Mouse (Mus musculus) inflammation-experienced regulatory T-cells (primary cell): ENCODE results near the gene Gpr179. TPM values are rescaled to one million over a fixed set of nuclear protein-coding genes. Genes with fewer than 3 reads are reported as not detected.

Experiments
- polyA plus RNA-seq, 2 experiments: library from polyadenylated mRNA; unstranded; fragments of 100-300 nt; shearing (Covaris generic); gene quantifications; one replicate each; pipeline ENCODE4 v1.2.1; 2017

Gene Gpr179
- 1 to 10 TPM in 1 of 2 experiments, under 1 TPM in 1; 0.14 to 1.8 TPM for polyA plus RNA-seq

DNA sequence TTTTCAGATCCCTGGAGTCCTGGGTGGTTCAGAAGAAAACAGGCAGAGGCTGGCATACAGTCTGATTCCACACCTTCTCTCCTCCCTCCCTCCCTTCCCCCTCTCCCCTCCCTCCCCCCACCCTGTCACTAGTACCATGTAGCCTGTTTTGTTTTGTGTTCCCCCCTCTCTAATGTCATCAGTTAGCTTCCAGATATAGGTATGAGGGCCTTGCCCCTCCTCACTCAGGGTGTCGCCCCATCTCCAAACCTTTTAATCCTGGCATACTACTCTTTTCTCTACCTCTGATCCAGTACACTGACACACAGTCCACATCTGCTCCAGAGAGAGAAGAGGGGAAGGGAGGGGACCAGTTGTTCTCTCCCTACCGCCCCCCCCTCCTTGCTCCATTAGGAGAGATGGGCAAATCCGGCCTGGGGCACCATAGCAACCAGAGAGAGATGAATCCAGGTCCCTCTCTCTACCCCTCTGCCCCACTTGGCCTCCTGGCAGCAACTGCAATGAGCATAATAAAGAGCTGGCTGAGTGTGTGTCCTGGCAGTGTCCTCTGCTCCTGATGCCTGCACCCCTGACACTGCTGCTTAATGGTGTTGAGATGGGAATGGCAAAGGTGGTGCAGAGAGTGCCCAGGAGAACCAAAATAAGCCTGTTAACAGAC is at the start of gene Gpr179:
TSS of gene Gpr179 (minus strand) at position 51 of the 658 bp plus-strand sequence.

GRCm38 (mm10) chr11:97361948-97362648 is 10.2 kb upstream of the Gpr179 start, which contains the start of gene Socs7:
Gene Socs7 (plus strand): TSS chr11:97362551.

GRCm38 (mm10) chr11:97315504-97316503 is 36.1 kb downstream of the Gpr179 start, which contains the start of gene Mrpl45:
Gene Mrpl45 (plus strand): TSS chr11:97315716.

Other genes with a start within 250 kb of the Gpr179 start
- 10 to 100 TPM; 31.0 to 50.0 TPM for gene Tbx21, start 236.7 kb downstream of the Gpr179 start, polyA plus RNA-seq
- 1 to 10 TPM in 1 of 2 experiments, under 1 TPM in 1; 0.30 to 1.1 TPM for gene Tbkbp1, start 200.6 kb downstream of the Gpr179 start, polyA plus RNA-seq
- 10 to 100 TPM; 22.6 to 25.1 TPM for gene Kpnb1, start 164.2 kb downstream of the Gpr179 start, polyA plus RNA-seq
- 10 to 100 TPM; 35.4 to 45.5 TPM for gene Npepps, start 71.4 kb downstream of the Gpr179 start, polyA plus RNA-seq
- 10 to 100 TPM; 23.0 to 26.3 TPM for gene Mrpl45, start 36.4 kb downstream of the Gpr179 start, polyA plus RNA-seq
- gene Socs7, start 10.5 kb upstream of the Gpr179 start, polyA plus RNA-seq: 1 to 10 TPM; 1.4 to 2.5 TPM
- gene Arhgap23, start 63.5 kb upstream of the Gpr179 start, polyA plus RNA-seq: under 1 TPM in 1 of 2 experiments, not detected in 1; 0.38 TPM
- under 1 TPM in 1 of 2 experiments, not detected in 1; 0.53 TPM for gene 4933428G20Rik, start 148.3 kb upstream of the Gpr179 start, polyA plus RNA-seq
- under 1 TPM; 0.02 to 0.53 TPM for gene Srcin1, start 224.1 kb upstream of the Gpr179 start, polyA plus RNA-seq